ENCODE assay signal across 8 mouse cellular contexts in genomic region chr16:11461612-11462011, GRCm38 (mm10).
A peak's percentile ranks its signal among the peaks of the same experiment; 100 is the strongest.
DNase-seq lines count a peak whose midpoint lies in the region; ATAC-seq lines count a peak whose summit lies in the region.
"Had no signal": no experiment of that assay in that cellular context is flagged by ENCODE, and none has a peak within 500 bp of the region (broad histone marks: within the 10 kb centered on the region; RNA-seq: fewer than 3 reads in every experiment).

No protein-coding gene starts in this region.

- peak; percentile 74 for ATAC-seq in inflammation-experienced regulatory T-cells, adult 6 months
- ATAC-seq in liver, embryonic 12.5 days = peak; percentile 46

- H3K4me2 ChIP-seq in liver, embryonic 12.5 days = no peak overlapping the region
- H3K4me2 ChIP-seq: embryonic facial prominence, embryonic 12.5 days had no signal

- peaks cover 27% of the 10 kb centered on the region for H3K4me1 ChIP-seq in liver, embryonic 12.5 days

- DNase-seq in CD4-positive helper T cell, adult 2 months (ENCODE audit: low read depth, low spot score) = peak; percentile 62
- peak; percentile 73 for DNase-seq in MEL-GATA-1-ER (ENCODE audit: extremely low read depth, low read depth)
- DNase-seq in frontal cortex, postnatal 10 days (ENCODE audit: low spot score in 2 of 2) = peak; percentile 48 to 65
- peak; percentile 30 for DNase-seq in right cerebral cortex, postnatal 14 days
- no peak for DNase-seq in c-Kit-positive CD71-positive TER-119-positive erythroid progenitor cells, embryonic 14.5 days (ENCODE audit: low spot score)

- no peaks in the 10 kb centered on the region for H3K27me3 ChIP-seq in liver, embryonic 12.5 days (replicated peaks)
- H3K27me3 ChIP-seq: embryonic facial prominence, embryonic 12.5 days had no signal

- no peaks in the 10 kb centered on the region for H3K36me3 ChIP-seq in liver, embryonic 12.5 days

- H3K27ac ChIP-seq in liver, embryonic 12.5 days = peak overlapping the region; percentile 61

- no peaks in the 10 kb centered on the region for H3K9me3 ChIP-seq in liver, embryonic 12.5 days (replicated peaks)
- H3K9me3 ChIP-seq: embryonic facial prominence, embryonic 12.5 days had no signal

- no peak overlapping the region for H3K4me3 ChIP-seq in liver, embryonic 12.5 days
- H3K4me3 ChIP-seq: embryonic facial prominence, embryonic 12.5 days had no signal

- 31% methylated on average over 7 of the region's 7 CpGs for WGBS in liver, embryonic 12.5 days (ENCODE audit: insufficient replicate concordance)

- no peak overlapping the region for H3K9ac ChIP-seq in liver, embryonic 12.5 days
- H3K9ac ChIP-seq: embryonic facial prominence, embryonic 12.5 days had no signal
